Mouse (Mus musculus) fibroblast of lung, adult 2 months (primary cell): ENCODE data around the gene Cyp4a32.

Source experiments
- DNase-seq: peaks from one replicate; pipeline ENCODE4 v3.0.0-alpha.2; 2011; ENCODE audit warnings: low read depth

Gene Cyp4a32

GRCm38 (mm10) chr4:115657104-115657866 is 56.5 kb downstream of the Cyp4a32 start:
- DNase-seq: no peak

- DNase-seq: no peak
Observed at GRCm38 (mm10) chr4:115657867-115658249, 57.1 kb downstream of the Cyp4a32 start.

GRCm38 (mm10) chr4:115659190-115659589 is 58.4 kb downstream of the Cyp4a32 start:
- no peak for DNase-seq
